Mouse (Mus musculus) liver, postnatal 0 days (tissue): Measurements from ENCODE around the gene Tns1. TPM values are rescaled to one million over a fixed set of nuclear protein-coding genes. Genes with fewer than 3 reads are reported as not detected.
A peak's percentile ranks its signal among the peaks of the same experiment; 100 is the strongest.

ENCODE experiments used
- ATAC-seq: fragments of 200-750 bp; cut with Nextera tagmentation; 2 replicates; pipeline ENCODE4 v1.8.0; 2017; ENCODE audit warnings: mild to moderate bottlenecking, moderate library complexity
- DNase-seq: peaks from one replicate; pipeline ENCODE4 v3.0.0-alpha.2; 2016
- H3K27ac ChIP-seq: fragments of 300-500 bp; sonication (generic); 2 replicates; pipeline ENCODE4 v1.5.1; 2014; ENCODE audit warnings: antibody characterized with exemption, moderate library complexity, mild to moderate bottlenecking, low read depth
- H3K27me3 ChIP-seq: fragments of 300-500 bp; sonication (generic); 2 replicates; pipeline ENCODE4 v1.6.1; 2014; ENCODE audit warnings: low read length, control low read depth, mixed read lengths; ENCODE audit not compliant: insufficient read depth
- H3K36me3 ChIP-seq: fragments of 300-500 bp; sonication (generic); replicated peaks from 2 replicates; pipeline ENCODE4 v1.6.1; 2014; ENCODE audit warnings: mild to moderate bottlenecking, control low read depth, low read length, moderate library complexity, mixed read lengths; ENCODE audit not compliant: insufficient read depth
- H3K4me1 ChIP-seq: fragments of 300-500 bp; sonication (generic); 2 replicates; pipeline ENCODE4 v1.6.1; 2014; ENCODE audit warnings: antibody characterized with exemption, mild to moderate bottlenecking, control low read depth; ENCODE audit not compliant: insufficient read depth
- H3K4me2 ChIP-seq: fragments of 300-500 bp; sonication (generic); 2 replicates; pipeline ENCODE4 v1.6.1; 2014; ENCODE audit warnings: low read depth, mild to moderate bottlenecking, low read length, moderate library complexity, mixed read lengths
- H3K4me3 ChIP-seq: fragments of 300-500 bp; sonication (generic); 2 replicates; pipeline ENCODE4 v1.5.1; 2014; ENCODE audit warnings: low read depth, low read length
- H3K9ac ChIP-seq: fragments of 300-500 bp; sonication (generic); replicated peaks from 2 replicates; pipeline ENCODE4 v1.6.1; 2014; ENCODE audit warnings: mild to moderate bottlenecking, moderate library complexity
- H3K9me3 ChIP-seq: fragments of 300-500 bp; sonication (generic); 2 replicates; pipeline ENCODE4 v1.6.1; 2016; ENCODE audit warnings: mild to moderate bottlenecking, control low read depth, low read length, mixed read lengths
- CTCF ChIP-seq: sonication (generic); IDR thresholded peaks from 2 replicates; pipeline ENCODE4 v1.5.1; 2016; ENCODE audit warnings: antibody characterized with exemption, low read depth
- EP300 ChIP-seq: IDR thresholded peaks from 2 replicates; pipeline ENCODE4 v1.6.1; 2016; ENCODE audit warnings: antibody characterized with exemption, low read depth, mild to moderate bottlenecking
- WGBS: fragments of 180-500 bp; shearing (Covaris S2); extraction: QIAGEN DNeasy Blood & Tissue Kit; methylation state at CpG from one replicate; pipeline ENCODE4 v1.1.7; 2014; ENCODE audit not compliant: insufficient replicate concordance; 5-methylcytosine and 5-hydroxymethylcytosine counted together
- polyA plus RNA-seq: library from polyadenylated mRNA; unstranded; fragments of >200 nt; fragmentation: Nextera tagmentation; extraction: Ambion mirVana; gene quantifications from 2 replicates; pipeline ENCODE4 v1.2.1, GENCODE M21; 2015

Gene Tns1
- polyA plus RNA-seq, 1 experiment from 2014 or later: 12.1 TPM

GRCm38 (mm10) chr1:73987705-73988201, 136.5 kb downstream of the Tns1 start:
- no peak overlapping the region for H3K27ac ChIP-seq
- 60% methylated on average over 6 of the region's 9 CpGs for WGBS
- ATAC-seq: peak; percentile 58
- peaks cover 70% of the 10 kb centered on the region for H3K36me3 ChIP-seq
- no peak overlapping the region for H3K4me3 ChIP-seq
- peak; percentile 28 for DNase-seq
- H3K27me3 ChIP-seq: no peaks in the 10 kb centered on the region
- no peak overlapping the region for H3K4me2 ChIP-seq
- no peak overlapping the region for H3K9ac ChIP-seq
- no peaks in the 10 kb centered on the region for H3K9me3 ChIP-seq
- TF ChIP-seq EP300 (no peak), CTCF (no peak)
- no peaks in the 10 kb centered on the region for H3K4me1 ChIP-seq

- 49% methylated on average over 6 of the region's 6 CpGs for WGBS
- ATAC-seq (peak; percentile 21; the same call in 1 of the 2 replicates), DNase-seq (peak; percentile 43)
- no peak overlapping the region for H3K4me2 ChIP-seq
- peaks cover 72% of the 10 kb centered on the region for H3K36me3 ChIP-seq
- H3K4me1 ChIP-seq: no peaks in the 10 kb centered on the region
- H3K9me3 ChIP-seq: no peaks in the 10 kb centered on the region
- no peaks in the 10 kb centered on the region for H3K27me3 ChIP-seq
- no peak overlapping the region for H3K4me3 ChIP-seq
- TF ChIP-seq EP300: no peak
- peak; percentile 84 for TF ChIP-seq CTCF
- no peak overlapping the region for H3K9ac ChIP-seq
- H3K27ac ChIP-seq: no peak overlapping the region
Observed at GRCm38 (mm10) chr1:73986268-73987045, 137.8 kb downstream of the Tns1 start.

DNA sequence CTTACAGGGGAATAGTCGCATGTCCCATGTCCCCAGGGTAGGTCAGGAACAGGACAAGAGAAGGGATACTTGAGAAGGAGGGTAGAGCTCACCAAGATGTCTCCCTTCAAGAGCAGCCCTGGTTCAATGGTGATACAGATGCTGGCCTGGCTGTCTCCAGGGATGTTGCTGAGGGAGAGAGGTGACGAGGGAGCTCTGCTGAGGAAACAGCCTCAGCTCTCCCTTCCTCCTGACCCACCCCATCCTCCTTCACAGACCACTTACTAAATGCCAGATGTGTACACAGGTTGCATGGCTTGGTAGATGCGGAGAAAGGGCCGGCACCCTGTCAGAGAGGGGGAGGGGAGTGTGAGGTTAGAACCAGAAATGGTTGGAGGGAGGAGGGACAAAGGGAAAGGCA, 138.6 kb downstream of the Tns1 start:
- Histone ChIP-seq H3K27me3 (no peaks in the 10 kb centered on the region), H3K9ac (no peak overlapping the region), H3K4me3 (no peak overlapping the region), H3K36me3 (peaks cover 69% of the 10 kb centered on the region), H3K4me1 (no peaks in the 10 kb centered on the region), H3K27ac (no peak overlapping the region), H3K9me3 (no peaks in the 10 kb centered on the region), H3K4me2 (no peak overlapping the region)
- 91% methylated on average over 4 of the region's 4 CpGs for WGBS
- DNase-seq (no peak), ATAC-seq (no peak)
- TF ChIP-seq EP300 (no peak), CTCF (no peak)

- Histone ChIP-seq H3K4me1 (no peaks in the 10 kb centered on the region), H3K27me3 (no peaks in the 10 kb centered on the region), H3K36me3 (peaks cover 76% of the 10 kb centered on the region), H3K4me2 (no peak overlapping the region), H3K4me3 (no peak overlapping the region), H3K27ac (no peak overlapping the region), H3K9me3 (no peaks in the 10 kb centered on the region), H3K9ac (no peak overlapping the region)
- ATAC-seq: no peak
- DNase-seq: no peak
- no peak for TF ChIP-seq EP300
- TF ChIP-seq CTCF: no peak
- WGBS: 79% methylated on average over 3 of the region's 3 CpGs
Observed at GRCm38 (mm10) chr1:73979214-73979613, 145.0 kb downstream of the Tns1 start.

- H3K4me3 ChIP-seq: no peak overlapping the region
- ATAC-seq (no peak), DNase-seq (no peak)
- H3K9me3 ChIP-seq: no peaks in the 10 kb centered on the region
- H3K4me2 ChIP-seq: no peak overlapping the region
- 69% methylated on average over 1 of the region's 1 CpGs for WGBS
- no peaks in the 10 kb centered on the region for H3K4me1 ChIP-seq
- H3K27ac ChIP-seq: no peak overlapping the region
- H3K36me3 ChIP-seq: peaks cover 78% of the 10 kb centered on the region
- TF ChIP-seq EP300 (no peak), CTCF (no peak)
- H3K9ac ChIP-seq: no peak overlapping the region
- H3K27me3 ChIP-seq: no peaks in the 10 kb centered on the region
Observed at GRCm38 (mm10) chr1:73978576-73978975, 145.7 kb downstream of the Tns1 start.

GRCm38 (mm10) chr1:73973992-73974391, 150.3 kb downstream of the Tns1 start:
- no peaks in the 10 kb centered on the region for H3K9me3 ChIP-seq
- H3K9ac ChIP-seq: no peak overlapping the region
- 88% methylated on average over 9 of the region's 9 CpGs for WGBS
- no peak for TF ChIP-seq CTCF
- TF ChIP-seq EP300: no peak
- H3K27ac ChIP-seq: no peak overlapping the region
- no peaks in the 10 kb centered on the region for H3K4me1 ChIP-seq
- no peak overlapping the region for H3K4me3 ChIP-seq
- DNase-seq (no peak), ATAC-seq (no peak)
- H3K36me3 ChIP-seq: peaks cover 52% of the 10 kb centered on the region
- no peak overlapping the region for H3K4me2 ChIP-seq
- H3K27me3 ChIP-seq: no peaks in the 10 kb centered on the region
